In genomic region chr9:97013698-97014097, GRCm38 (mm10) we compare ENCODE assay signal across 12 mouse cellular contexts. TPM values are rescaled to one million over a fixed set of nuclear protein-coding genes. Genes with fewer than 3 reads are reported as not detected.
DNase-seq lines count a peak whose midpoint lies in the region; ATAC-seq lines count a peak whose summit lies in the region.
"Had no signal": no experiment of that assay in that cellular context is flagged by ENCODE, and none has a peak within 500 bp of the region (broad histone marks: within the 10 kb centered on the region; RNA-seq: fewer than 3 reads in every experiment).

No protein-coding gene starts in this region.

- H3K36me3 ChIP-seq in heart, embryonic 12.5 days = peaks cover 5% of the 10 kb centered on the region; the same call in 1 of the 2 replicates
- H3K36me3 ChIP-seq in hindbrain, embryonic 11.5 days (ENCODE audit: control insufficient read depth, insufficient read depth, low read length) = 0 out of 2 replicates have a peak, but pooled peaks cover 3% of the 10 kb centered on the region

- no peak for ATAC-seq in heart, embryonic 12.5 days (ENCODE audit: insufficient number of reproducible peaks, low FRiP score)
- ATAC-seq in hindbrain, embryonic 11.5 days (ENCODE audit: low FRiP score) = no peak

- H3K4me2 ChIP-seq in heart, embryonic 12.5 days = no peak overlapping the region
- peak overlapping the region; percentile 8 for H3K4me2 ChIP-seq in hindbrain, embryonic 11.5 days (replicated peaks; ENCODE audit: low read depth, low read length)
- H3K4me2 ChIP-seq: limb, embryonic 12.5 days had no signal

- 0 out of 2 replicates have a peak, but pooled peaks cover 4% of the 10 kb centered on the region for H3K9me3 ChIP-seq in heart, embryonic 12.5 days (replicated peaks)
- H3K9me3 ChIP-seq in hindbrain, embryonic 11.5 days (ENCODE audit: control insufficient read depth, low read length) = no peaks in the 10 kb centered on the region
- H3K9me3 ChIP-seq: limb, embryonic 12.5 days had no signal

- intact Hi-C loops in heart, postnatal 10 days (cut with DNase I) = no loop called here
- intact Hi-C loops in gastrocnemius, postnatal 14 days (cut with DNase I; ENCODE audit: low total_unique reads) = no loop called here

- peak overlapping the region; percentile 79; the same call in 1 of the 2 replicates for H3K27ac ChIP-seq in heart, embryonic 12.5 days (ENCODE audit: poor library complexity, severe bottlenecking)
- H3K27ac ChIP-seq in hindbrain, embryonic 11.5 days (ENCODE audit: low read depth, low read length) = peak overlapping the region; percentile 70
- H3K27ac ChIP-seq: limb, embryonic 12.5 days had no signal

- DNase-seq in heart, postnatal 10 days = no peak
- DNase-seq in ES-CJ7 (ENCODE audit: low read depth, low spot score) = peak; percentile 61
- DNase-seq in hindbrain, embryonic 11.5 days (ENCODE audit: low spot score) = no peak
- peak; percentile 19 to 22 for DNase-seq in kidney, postnatal 36 days
- DNase-seq in gastrocnemius, postnatal 14 days = no peak
- no peak for DNase-seq in retina, postnatal 1 day
- no peak for DNase-seq in retina, embryonic 14.5 days (ENCODE audit: low spot score)
- DNase-seq: cerebellum, adult 18-20 months; lung, adult 18-20 months; thymus, postnatal 14 days had no signal

- H3K9ac ChIP-seq in heart, embryonic 12.5 days = no peak overlapping the region
- H3K9ac ChIP-seq in hindbrain, embryonic 11.5 days (ENCODE audit: low read depth, low read length) = no peak overlapping the region
- H3K9ac ChIP-seq: limb, embryonic 12.5 days had no signal

- no peaks in the 10 kb centered on the region for H3K27me3 ChIP-seq in heart, embryonic 12.5 days (replicated peaks)
- H3K27me3 ChIP-seq in hindbrain, embryonic 11.5 days (ENCODE audit: control insufficient read depth, insufficient read depth, low read length) = no peaks in the 10 kb centered on the region

- H3K4me3 ChIP-seq in heart, embryonic 12.5 days = no peak overlapping the region
- no peak overlapping the region for H3K4me3 ChIP-seq in hindbrain, embryonic 11.5 days (ENCODE audit: low read depth, low read length)
- H3K4me3 ChIP-seq: limb, embryonic 12.5 days had no signal

- 70% methylated on average over 9 of the region's 9 CpGs for WGBS in heart, embryonic 12.5 days
- WGBS in hindbrain, embryonic 11.5 days = 66% methylated on average over 9 of the region's 9 CpGs

- peaks cover 61% of the 10 kb centered on the region for H3K4me1 ChIP-seq in heart, embryonic 12.5 days (replicated peaks)
- peaks cover 26% of the 10 kb centered on the region for H3K4me1 ChIP-seq in hindbrain, embryonic 11.5 days (replicated peaks; ENCODE audit: control insufficient read depth, insufficient read depth, low read length)

RNA-seq across cellular contexts. Expression of gene Spsb4, which starts 4.9 kb away (rescaled TPM):
- polyA plus RNA-seq in heart, embryonic 12.5 days (2016; fragmentation: Nextera tagmentation; extraction: Ambion mirVana) = 66.1 and 67.6 TPM in 2 replicates
- 10 to 100 TPM; 11.4 to 17.9 TPM for total RNA-seq in heart, postnatal 10 days (2021)
- polyA plus RNA-seq in hindbrain, embryonic 11.5 days (2014; fragmentation: Nextera tagmentation; extraction: Ambion mirVana) = 85.4 and 99.3 TPM in 2 replicates
- 1 to 10 TPM; 2.6 to 6.3 TPM for total RNA-seq in gastrocnemius, postnatal 14 days (2021)

Comparison
In these comparisons a context has a peak if more than half of its experiments do, and no peak if none do; other contexts are left out.
1. DNase-seq: peak in ES-CJ7 (single experiment) and kidney, postnatal 36 days (2 of 2); none in heart, postnatal 10 days (0 of 2), hindbrain, embryonic 11.5 days (single experiment), gastrocnemius, postnatal 14 days (single experiment), retina, postnatal 1 day (single experiment) and retina, embryonic 14.5 days (single experiment).